Mouse (Mus musculus) urinary bladder, postnatal 36 days (tissue): ENCODE measurements around the gene Slc26a1.
A peak's percentile ranks its signal among the peaks of the same experiment; 100 is the strongest.
"Not testable (repeated sequence)": the region's sequence is repeated elsewhere in the genome, so short reads cannot be mapped to it uniquely, and the experiment has no call there.

Experiments used
- DNase-seq, 2 experiments: peaks; one replicate each; pipeline ENCODE4 v3.0.0; 2022; ENCODE audit warnings: low spot score in 2 of 2, mixed read lengths in 1 of 2

Slc26a1 gene

GRCm38 (mm10) chr5:108655891-108656650 lies 19.3 kb downstream of the Slc26a1 start:
- DNase-seq = no peak

- no peak for DNase-seq
These were observed 20.0 kb downstream of the Slc26a1 start for GRCm38 (mm10) chr5:108655381-108655780.

- no peak for DNase-seq
These were observed 20.9 kb downstream of the Slc26a1 start for GRCm38 (mm10) chr5:108654444-108654990.

GRCm38 (mm10) chr5:108653341-108653740 lies 22.0 kb downstream of the Slc26a1 start:
- DNase-seq = no peak

- DNase-seq = peak in 1 of 2 experiments; percentile 50
These were observed 23.5 kb downstream of the Slc26a1 start for GRCm38 (mm10) chr5:108651823-108652222.

- DNase-seq = no peak
These were observed 24.1 kb downstream of the Slc26a1 start for GRCm38 (mm10) chr5:108651136-108651720.

GRCm38 (mm10) chr5:108650341-108650740 lies 25.0 kb downstream of the Slc26a1 start:
- DNase-seq = no peak

- no peak for DNase-seq
These were observed 26.3 kb downstream of the Slc26a1 start for GRCm38 (mm10) chr5:108648937-108649576.

GRCm38 (mm10) chr5:108647820-108648465 lies 27.4 kb downstream of the Slc26a1 start:
- no peak for DNase-seq

GRCm38 (mm10) chr5:108647311-108647710 lies 28.1 kb downstream of the Slc26a1 start:
- DNase-seq = no peak

- no peak for DNase-seq
These were observed 29.1 kb downstream of the Slc26a1 start for GRCm38 (mm10) chr5:108646343-108646660.

GRCm38 (mm10) chr5:108645651-108646342 lies 29.6 kb downstream of the Slc26a1 start:
- no peak for DNase-seq

- DNase-seq = no peak
These were observed 31.7 kb downstream of the Slc26a1 start for GRCm38 (mm10) chr5:108643674-108644073.

GRCm38 (mm10) chr5:108636172-108636571 lies 39.2 kb downstream of the Slc26a1 start:
- DNase-seq = no peak

GRCm38 (mm10) chr5:108634088-108634487 lies 41.3 kb downstream of the Slc26a1 start:
- DNase-seq = not testable (repeated sequence)

- DNase-seq = no peak
These were observed 41.7 kb downstream of the Slc26a1 start for GRCm38 (mm10) chr5:108633676-108634075.

GRCm38 (mm10) chr5:108629634-108630483 lies 45.5 kb downstream of the Slc26a1 start, which contains the start of the genes Gak and Tmem175:
Gene Gak, minus strand, starts transcription at chr5:108629755.
Gene Tmem175, plus strand, starts transcription at chr5:108629770.
- peak; percentile 87 to 90 for DNase-seq

- peak; percentile 6 to 9 for DNase-seq
These were observed 46.3 kb downstream of the Slc26a1 start for GRCm38 (mm10) chr5:108628891-108629633.

- DNase-seq = no peak
These were observed 49.2 kb downstream of the Slc26a1 start for GRCm38 (mm10) chr5:108626050-108626660.
